Mouse (Mus musculus) erythroblast, embryonic 14.5 days (primary cell): ENCODE measurements around the gene Kcnd2. TPM values are rescaled to one million over a fixed set of nuclear protein-coding genes. Genes with fewer than 3 reads are reported as not detected.

Experiments used
- H3K27me3 ChIP-seq: 2 replicates; pipeline ENCODE4 v1.6.1; 2012; ENCODE audit warnings: inconsistent platforms; ENCODE audit not compliant: control insufficient read depth
- H3K36me3 ChIP-seq: 2 replicates; pipeline ENCODE4 v1.6.1; 2012; ENCODE audit warnings: mild to moderate bottlenecking, inconsistent platforms; ENCODE audit not compliant: control insufficient read depth
- H3K4me1 ChIP-seq: 2 replicates; pipeline ENCODE4 v1.6.1; 2012; ENCODE audit warnings: inconsistent platforms; ENCODE audit not compliant: control insufficient read depth
- H3K4me3 ChIP-seq: replicated peaks from 2 replicates; pipeline ENCODE3; 2012; ENCODE audit warnings: moderate library complexity, mild to moderate bottlenecking, inconsistent platforms
- H3K9me3 ChIP-seq: 2 replicates; pipeline ENCODE4 v1.6.1; 2012; ENCODE audit warnings: low read length, inconsistent platforms, mixed read lengths; ENCODE audit not compliant: control insufficient read depth
- GATA1 ChIP-seq: IDR thresholded peaks from 2 replicates; pipeline ENCODE4 v1.6.1; 2012; ENCODE audit warnings: low read length, inconsistent platforms, mixed read lengths
- TAL1 ChIP-seq: IDR thresholded peaks from 3 replicates; pipeline ENCODE4 v1.6.1; 2012; ENCODE audit warnings: low read length, inconsistent platforms, mixed read lengths
- polyA plus RNA-seq: library from polyadenylated mRNA; stranded (reverse); fragments of >175 nt; gene quantifications from 2 replicates; pipeline ENCODE4 v1.2.3, GENCODE M21; 2012

Kcnd2 gene
- polyA plus RNA-seq, 1 experiment = not detected

- TF ChIP-seq TAL1 = no peak
- no peak for TF ChIP-seq GATA1
- Histone ChIP-seq H3K36me3 (no peaks in the 10 kb centered on the region), H3K27me3 (no peaks in the 10 kb centered on the region), H3K9me3 (no peaks in the 10 kb centered on the region), H3K4me1 (no peaks in the 10 kb centered on the region), H3K4me3 (no peak overlapping the region)
Measured at GRCm38 (mm10) chr6:21502921-21503320, 287.6 kb downstream of the Kcnd2 start.

- Histone ChIP-seq H3K4me1 (no peaks in the 10 kb centered on the region), H3K36me3 (no peaks in the 10 kb centered on the region), H3K9me3 (no peaks in the 10 kb centered on the region), H3K4me3 (no peak overlapping the region), H3K27me3 (no peaks in the 10 kb centered on the region)
- TF ChIP-seq GATA1 (no peak), TAL1 (no peak)
Measured at GRCm38 (mm10) chr6:21510621-21511239, 295.4 kb downstream of the Kcnd2 start.

GRCm38 (mm10) chr6:21520351-21520750 lies 305.0 kb downstream of the Kcnd2 start:
- H3K27me3 ChIP-seq = no peaks in the 10 kb centered on the region
- H3K4me3 ChIP-seq = no peak overlapping the region
- no peaks in the 10 kb centered on the region for H3K4me1 ChIP-seq
- no peaks in the 10 kb centered on the region for H3K9me3 ChIP-seq
- TF ChIP-seq GATA1 (no peak), TAL1 (no peak)
- H3K36me3 ChIP-seq = no peaks in the 10 kb centered on the region

- Histone ChIP-seq H3K27me3 (no peaks in the 10 kb centered on the region), H3K9me3 (no peaks in the 10 kb centered on the region), H3K36me3 (no peaks in the 10 kb centered on the region), H3K4me1 (no peaks in the 10 kb centered on the region), H3K4me3 (no peak overlapping the region)
- no peak for TF ChIP-seq TAL1
- no peak for TF ChIP-seq GATA1
Measured at GRCm38 (mm10) chr6:21527489-21528074, 312.3 kb downstream of the Kcnd2 start.

- TF ChIP-seq TAL1 = no peak
- no peaks in the 10 kb centered on the region for H3K36me3 ChIP-seq
- no peak overlapping the region for H3K4me3 ChIP-seq
Measured at GRCm38 (mm10) chr6:21534009-21534408, 318.7 kb downstream of the Kcnd2 start.

GRCm38 (mm10) chr6:21534820-21535219 lies 319.5 kb downstream of the Kcnd2 start:
- no peaks in the 10 kb centered on the region for H3K4me1 ChIP-seq
- no peak for TF ChIP-seq TAL1
- no peak for TF ChIP-seq GATA1
- H3K27me3 ChIP-seq = no peaks in the 10 kb centered on the region
- no peaks in the 10 kb centered on the region for H3K36me3 ChIP-seq
- no peaks in the 10 kb centered on the region for H3K9me3 ChIP-seq
- H3K4me3 ChIP-seq = no peak overlapping the region

More at GRCm38 (mm10) chr6:21534009-21534408, 318.7 kb downstream of the Kcnd2 start:
- Histone ChIP-seq H3K9me3 (no peaks in the 10 kb centered on the region), H3K4me1 (no peaks in the 10 kb centered on the region), H3K27me3 (no peaks in the 10 kb centered on the region)

- H3K9me3 ChIP-seq = no peaks in the 10 kb centered on the region
- H3K4me3 ChIP-seq = no peak overlapping the region
- no peaks in the 10 kb centered on the region for H3K4me1 ChIP-seq
- no peaks in the 10 kb centered on the region for H3K36me3 ChIP-seq
- no peaks in the 10 kb centered on the region for H3K27me3 ChIP-seq
- no peak for TF ChIP-seq GATA1
- TF ChIP-seq TAL1 = no peak
Measured at GRCm38 (mm10) chr6:21551501-21551900, 336.2 kb downstream of the Kcnd2 start.

GRCm38 (mm10) chr6:21570964-21571363 lies 355.7 kb downstream of the Kcnd2 start:
- TF ChIP-seq TAL1 = no peak
- no peaks in the 10 kb centered on the region for H3K36me3 ChIP-seq
- H3K9me3 ChIP-seq = no peaks in the 10 kb centered on the region
- H3K4me1 ChIP-seq = no peaks in the 10 kb centered on the region
- no peak overlapping the region for H3K4me3 ChIP-seq
- H3K27me3 ChIP-seq = no peaks in the 10 kb centered on the region

- H3K4me1 ChIP-seq = no peaks in the 10 kb centered on the region
- H3K36me3 ChIP-seq = no peaks in the 10 kb centered on the region
- H3K27me3 ChIP-seq = no peaks in the 10 kb centered on the region
- no peaks in the 10 kb centered on the region for H3K9me3 ChIP-seq
- TF ChIP-seq GATA1 = no peak
- no peak overlapping the region for H3K4me3 ChIP-seq
Measured at GRCm38 (mm10) chr6:21590156-21590555, 374.9 kb downstream of the Kcnd2 start.

GRCm38 (mm10) chr6:21597424-21597823 lies 382.1 kb downstream of the Kcnd2 start:
- TF ChIP-seq TAL1 (no peak), GATA1 (no peak)
- Histone ChIP-seq H3K4me3 (no peak overlapping the region), H3K4me1 (no peaks in the 10 kb centered on the region), H3K27me3 (no peaks in the 10 kb centered on the region), H3K36me3 (no peaks in the 10 kb centered on the region), H3K9me3 (no peaks in the 10 kb centered on the region)
